Mouse (Mus musculus): ENCODE data around the gene Gm10424. TPM values are rescaled to one million over a fixed set of nuclear protein-coding genes. Genes with fewer than 3 reads are reported as not detected.
"Not testable (repeated sequence)": the region's sequence is repeated elsewhere in the genome, so short reads cannot be mapped to it uniquely, and the experiment has no call there.

Gm10424 gene
- total RNA-seq (2014; fragmentation: Nextera tagmentation): not detected in 2 replicates
- not detected in 2 replicates for total RNA-seq (2017)

DNA sequence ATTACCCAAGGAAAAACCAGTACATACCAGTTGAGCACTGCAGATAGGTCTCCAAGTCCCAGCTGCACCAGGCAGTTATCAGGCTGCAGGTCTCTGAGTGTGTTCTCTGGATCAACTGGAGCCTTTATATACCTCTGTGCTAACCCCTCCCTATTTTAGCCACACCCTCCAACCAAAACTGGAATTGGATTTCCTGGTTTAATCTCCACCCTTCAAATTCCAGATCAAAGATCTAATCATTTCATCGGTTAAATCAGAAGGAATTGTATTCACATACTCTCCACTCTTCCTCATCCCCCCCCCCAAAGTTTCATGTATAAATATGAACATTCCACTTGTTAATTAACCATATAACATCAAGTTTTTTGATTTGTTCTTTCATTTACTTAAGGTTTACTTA, at the start of gene Gm10424:
TSS of gene Gm10424 (minus strand) at position 101 of the 400 bp plus-strand sequence.
- ATAC-seq (replicated peaks; ENCODE audit: poor library complexity, severe bottlenecking): not testable (repeated sequence)

DNA sequence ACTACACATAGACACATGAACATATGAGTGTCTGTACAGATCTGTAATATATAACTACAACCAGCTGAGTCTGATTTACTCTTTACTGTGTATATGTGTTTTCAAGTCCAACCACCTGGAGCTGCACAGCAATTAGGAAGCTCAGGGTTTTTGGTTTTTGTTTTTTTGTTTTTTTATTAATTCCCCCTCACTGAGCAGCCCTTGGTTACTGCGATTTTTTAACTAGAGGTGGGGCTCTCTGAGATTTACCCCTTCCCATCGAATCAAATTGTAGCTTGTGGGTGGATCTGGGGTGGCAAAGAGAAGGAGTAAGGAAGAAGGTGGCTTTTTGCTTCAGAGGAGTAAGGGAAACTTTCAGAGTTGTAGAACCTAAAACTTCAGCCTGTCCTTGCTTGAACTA, 33.0 kb upstream of the Gm10424 start, which contains the start of gene Gm3259:
TSS of gene Gm3259 (plus strand) at position 301 of the 400 bp plus-strand sequence.
- ATAC-seq (replicated peaks; ENCODE audit: poor library complexity, severe bottlenecking): not testable (repeated sequence)

Other genes starting within 250 kb of the Gm10424 start
- gene Gm7942, start 165.8 kb downstream of the Gm10424 start, total RNA-seq (2014; fragmentation: Nextera tagmentation): not detected in 2 replicates
- not detected in 2 replicates for gene Gm7942, start 165.8 kb downstream of the Gm10424 start, total RNA-seq (2017)
- not detected in 2 replicates for gene Gm16513, start 90.1 kb downstream of the Gm10424 start, total RNA-seq (2014; fragmentation: Nextera tagmentation)
- gene Gm16513, start 90.1 kb downstream of the Gm10424 start, total RNA-seq (2017): not detected in 2 replicates
- not detected in 2 replicates for gene Gm3259, start 33.1 kb upstream of the Gm10424 start, total RNA-seq (2014; fragmentation: Nextera tagmentation)
- not detected in 2 replicates for gene Gm3259, start 33.1 kb upstream of the Gm10424 start, total RNA-seq (2017)
- gene D5Ertd577e, start 184.0 kb upstream of the Gm10424 start, total RNA-seq (2014; fragmentation: Nextera tagmentation): not detected in 2 replicates
- gene D5Ertd577e, start 184.0 kb upstream of the Gm10424 start, total RNA-seq (2017): not detected in 2 replicates
- not detected in 2 replicates for gene Gm3286, start 238.0 kb upstream of the Gm10424 start, total RNA-seq (2014; fragmentation: Nextera tagmentation)
- not detected in 2 replicates for gene Gm3286, start 238.0 kb upstream of the Gm10424 start, total RNA-seq (2017)